Mouse (Mus musculus): ENCODE data around the gene Ablim2.

- TF ChIP-seq POLR2A (IDR thresholded peaks at IDR 0.05; ENCODE audit: control insufficient read depth, extremely low read depth, insufficient read depth, low read length, poor library complexity), result no peak
- no peak for TF ChIP-seq CTCF (IDR thresholded peaks at IDR 0.05; ENCODE audit: borderline replicate concordance, control insufficient read depth, extremely low read depth, insufficient read depth, low read length, poor library complexity)
These were observed 112.3 kb downstream of the Ablim2 start for GRCm38 (mm10) chr5:35869973-35870372.
